Mouse (Mus musculus) intestine, embryonic 16.5 days (tissue): Measurements from ENCODE around the gene 9430097D07Rik. TPM values are rescaled to one million over a fixed set of nuclear protein-coding genes. Genes with fewer than 3 reads are reported as not detected.

Source experiments
- ATAC-seq: fragments of 200-750 bp; cut with Nextera tagmentation; 2 replicates; pipeline ENCODE4 v1.8.0; 2017; ENCODE audit warnings: moderate TSS enrichment, moderate library complexity
- H3K27ac ChIP-seq: fragments of 300-500 bp; sonication (generic); 2 replicates; pipeline ENCODE4 v1.5.1; 2014; ENCODE audit warnings: mild to moderate bottlenecking, low read length
- H3K27me3 ChIP-seq: fragments of 300-500 bp; sonication (generic); replicated peaks from 2 replicates; pipeline ENCODE4 v1.6.1; 2014; ENCODE audit warnings: low read length, control low read depth, mixed read lengths; ENCODE audit not compliant: control insufficient read depth, insufficient read depth
- H3K36me3 ChIP-seq: fragments of 300-500 bp; sonication (generic); 2 replicates; pipeline ENCODE4 v1.6.1; 2014; ENCODE audit warnings: low read length, control low read depth; ENCODE audit not compliant: control insufficient read depth, insufficient read depth
- H3K4me1 ChIP-seq: fragments of 300-500 bp; sonication (generic); 2 replicates; pipeline ENCODE4 v1.6.1; 2014; ENCODE audit warnings: low read length, control low read depth, mixed read lengths; ENCODE audit not compliant: control insufficient read depth, insufficient read depth
- H3K4me2 ChIP-seq: fragments of 300-500 bp; sonication (generic); 2 replicates; pipeline ENCODE4 v1.6.1; 2014; ENCODE audit warnings: low read depth, low read length, control low read depth
- H3K4me3 ChIP-seq: fragments of 300-500 bp; sonication (generic); 2 replicates; pipeline ENCODE4 v1.5.1; 2014; ENCODE audit warnings: mild to moderate bottlenecking, low read length
- H3K9ac ChIP-seq: fragments of 300-500 bp; sonication (generic); 2 replicates; pipeline ENCODE4 v1.6.1; 2014; ENCODE audit warnings: low read depth, low read length
- H3K9me3 ChIP-seq: fragments of 300-500 bp; sonication (generic); 2 replicates; pipeline ENCODE4 v1.6.1; 2016; ENCODE audit warnings: low read length, control low read depth; ENCODE audit not compliant: control insufficient read depth
- WGBS: fragments of 180-500 bp; shearing (Covaris S2); extraction: QIAGEN DNeasy Blood & Tissue Kit; methylation state at CpG from one replicate; pipeline ENCODE4 v1.1.7; 2014; 5-methylcytosine and 5-hydroxymethylcytosine counted together
- polyA plus RNA-seq: library from polyadenylated mRNA; unstranded; fragments of >200 nt; fragmentation: Nextera tagmentation; extraction: Ambion mirVana; gene quantifications from 2 replicates; pipeline ENCODE4 v1.2.1, GENCODE M21; 2015

9430097D07Rik gene
- polyA plus RNA-seq, 1 experiment from 2014 or later, result not detected

DNA sequence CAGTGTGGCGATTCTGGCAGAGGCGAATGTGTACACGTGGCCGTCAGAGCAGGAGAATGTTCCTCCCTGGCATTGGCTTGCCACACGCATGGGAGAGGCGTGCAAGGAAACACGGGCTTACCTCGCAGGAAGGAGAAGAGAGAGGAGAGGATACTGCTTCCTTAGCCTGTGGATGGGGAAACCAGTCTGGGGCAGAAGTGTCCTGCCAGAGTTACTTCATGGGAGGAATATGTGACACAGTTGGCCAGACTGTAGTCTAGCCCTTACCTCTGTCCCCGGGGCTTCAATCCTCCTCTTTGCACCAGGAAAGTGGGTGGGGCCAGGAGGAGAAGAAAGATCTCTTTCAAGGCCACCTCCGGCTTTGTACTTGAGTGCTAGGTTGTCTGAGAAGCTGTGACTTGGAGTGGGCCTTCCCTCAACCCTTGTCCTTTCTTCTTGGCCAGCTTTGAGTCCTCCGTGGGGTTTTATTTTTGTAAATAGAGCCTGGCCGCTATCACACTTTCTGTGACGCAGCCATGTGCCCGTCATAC, 36.0 kb downstream of the 9430097D07Rik start:
- Histone ChIP-seq H3K27me3 (no peaks in the 10 kb centered on the region), H3K36me3 (no peaks in the 10 kb centered on the region), H3K4me1 (peaks cover 63% of the 10 kb centered on the region), H3K4me3 (no peak overlapping the region; the same call in 1 of the 2 replicates), H3K4me2 (peak overlapping the region; percentile 20), H3K9me3 (no peaks in the 10 kb centered on the region), H3K27ac (peak overlapping the region; percentile 29; the same call in 1 of the 2 replicates), H3K9ac (peak overlapping the region; percentile 20; the same call in 1 of the 2 replicates)
- no peak for ATAC-seq
- WGBS, result 64% methylated on average over 14 of the region's 14 CpGs

DNA sequence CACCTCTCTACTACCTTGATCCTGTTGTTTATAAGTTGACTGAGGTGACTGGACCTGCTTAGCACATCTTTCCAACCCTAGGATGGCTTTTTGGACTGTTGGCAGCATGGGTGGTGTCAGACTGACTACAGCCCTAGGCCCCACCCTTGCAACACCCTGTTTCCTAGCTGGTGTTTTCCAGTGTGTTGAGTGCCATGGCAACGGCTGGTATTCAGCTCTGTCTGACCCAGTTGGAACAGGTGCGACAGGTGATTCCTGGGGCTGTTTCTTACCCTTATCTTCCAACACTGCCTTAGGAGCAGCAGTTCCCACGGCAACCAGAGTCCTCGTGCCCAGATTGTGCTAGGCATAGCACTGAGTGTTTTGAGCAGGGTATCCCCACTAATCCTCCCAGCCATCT, 37.0 kb downstream of the 9430097D07Rik start:
- 58% methylated on average over 4 of the region's 4 CpGs for WGBS
- no peak for ATAC-seq
- Histone ChIP-seq H3K4me3 (no peak overlapping the region), H3K9me3 (no peaks in the 10 kb centered on the region), H3K4me1 (peaks cover 71% of the 10 kb centered on the region), H3K9ac (no peak overlapping the region), H3K27ac (no peak overlapping the region), H3K27me3 (no peaks in the 10 kb centered on the region), H3K36me3 (no peaks in the 10 kb centered on the region), H3K4me2 (peak overlapping the region; percentile 11)

DNA sequence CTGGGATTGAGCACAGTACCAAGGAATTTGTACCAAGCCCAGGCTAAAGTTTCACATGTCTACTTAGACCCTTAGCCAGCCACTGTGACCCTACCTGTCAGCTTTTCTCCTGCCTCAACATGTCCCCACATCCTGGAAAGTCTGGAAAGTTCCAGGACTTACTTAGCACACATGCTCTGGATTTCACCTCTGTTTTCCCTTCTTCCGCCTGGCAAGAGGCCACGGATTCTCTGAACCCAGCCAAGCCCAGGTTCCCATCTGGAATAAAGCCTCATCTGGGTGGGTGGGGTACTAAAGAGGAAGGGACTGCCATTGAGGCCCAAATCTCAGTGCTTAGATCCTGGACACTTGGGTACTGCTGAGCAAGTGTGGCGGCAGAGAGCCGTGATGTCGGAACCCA, 37.5 kb downstream of the 9430097D07Rik start:
- peak overlapping the region; percentile 92 for H3K9ac ChIP-seq
- no peaks in the 10 kb centered on the region for H3K27me3 ChIP-seq
- H3K9me3 ChIP-seq, result no peaks in the 10 kb centered on the region
- H3K36me3 ChIP-seq, result no peaks in the 10 kb centered on the region
- WGBS, result 59% methylated on average over 5 of the region's 5 CpGs
- peak overlapping the region; percentile 99; the same call in 1 of the 2 replicates for H3K27ac ChIP-seq
- H3K4me3 ChIP-seq, result peak overlapping the region; percentile 80
- peak overlapping the region; percentile 88 for H3K4me2 ChIP-seq
- no peak for ATAC-seq
- H3K4me1 ChIP-seq, result peaks cover 66% of the 10 kb centered on the region

DNA sequence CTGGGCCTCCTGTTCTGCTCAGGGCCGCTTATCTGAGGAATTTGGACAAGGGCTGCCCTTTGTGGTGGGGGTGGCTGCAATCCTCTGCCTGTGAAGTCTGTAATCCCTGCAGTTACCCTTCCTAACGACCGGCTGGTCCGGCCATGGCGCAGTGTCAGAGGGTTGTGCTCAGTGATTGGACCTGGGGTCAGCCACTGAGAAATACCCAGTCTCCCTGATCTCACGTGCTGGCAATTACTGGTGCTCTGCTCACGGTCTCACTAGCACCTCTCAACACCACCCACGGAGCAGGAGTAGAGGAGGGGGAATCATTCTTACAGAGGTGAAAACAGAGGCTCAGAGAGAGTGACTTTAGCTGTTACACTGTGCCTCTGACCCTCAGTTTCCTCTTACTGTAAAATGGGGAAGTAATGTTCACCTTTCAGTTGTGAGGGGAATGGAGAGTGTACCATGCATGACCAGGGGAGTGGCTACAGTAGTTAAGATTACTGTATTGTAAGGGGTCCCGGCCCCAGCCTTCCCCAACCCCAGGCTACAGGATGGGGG, 38.1 kb downstream of the 9430097D07Rik start:
- Histone ChIP-seq H3K27ac (peak overlapping the region; percentile 99), H3K4me1 (peaks cover 61% of the 10 kb centered on the region), H3K4me3 (peak overlapping the region; percentile 80), H3K36me3 (no peaks in the 10 kb centered on the region), H3K9me3 (no peaks in the 10 kb centered on the region), H3K27me3 (no peaks in the 10 kb centered on the region), H3K4me2 (peak overlapping the region; percentile 88), H3K9ac (peak overlapping the region; percentile 92)
- ATAC-seq, result no peak
- 13% methylated on average over 9 of the region's 9 CpGs for WGBS

DNA sequence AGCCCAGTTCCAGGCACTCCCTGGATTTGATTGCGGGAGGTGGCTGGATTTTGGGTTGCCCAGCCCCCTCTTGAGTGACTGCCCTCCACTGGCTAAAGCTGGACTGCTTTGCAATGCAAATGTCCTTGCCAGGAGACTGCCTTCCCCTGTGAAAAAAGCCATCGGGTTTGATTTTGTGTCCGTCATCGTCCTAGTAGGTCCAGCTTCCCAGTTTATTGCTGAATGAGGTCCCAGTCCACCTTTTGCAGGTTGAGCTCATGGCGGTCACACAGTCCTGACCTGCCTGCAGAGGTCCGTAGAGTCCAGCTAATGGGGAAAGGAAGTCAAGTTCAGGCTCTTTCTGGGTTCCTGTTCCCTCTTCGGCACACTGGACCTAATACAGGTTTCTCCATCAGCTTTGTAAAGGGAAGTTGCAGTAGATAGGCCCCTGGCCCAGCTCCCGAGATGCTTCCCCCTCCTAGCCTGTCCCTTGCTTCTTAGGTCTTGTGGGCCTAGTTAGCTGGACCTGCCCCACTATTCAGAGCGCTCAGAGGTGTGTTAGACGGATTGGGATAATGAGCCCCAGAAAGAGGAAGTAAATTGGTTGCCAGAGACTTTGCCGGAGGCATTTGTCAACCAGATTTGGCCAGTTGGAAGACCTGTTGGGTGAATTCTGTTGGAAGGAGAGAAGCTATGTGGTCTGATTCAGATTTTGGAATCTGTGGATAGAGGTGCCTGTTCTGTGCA, 38.7 kb downstream of the 9430097D07Rik start:
- Histone ChIP-seq H3K4me1 (peaks cover 56% of the 10 kb centered on the region), H3K9ac (peak overlapping the region; percentile 92), H3K27ac (peak overlapping the region; percentile 99), H3K36me3 (no peaks in the 10 kb centered on the region), H3K4me2 (peak overlapping the region; percentile 88), H3K27me3 (no peaks in the 10 kb centered on the region), H3K9me3 (no peaks in the 10 kb centered on the region), H3K4me3 (peak overlapping the region; percentile 80)
- ATAC-seq, result no peak
- WGBS, result 6% methylated on average over 11 of the region's 11 CpGs

DNA sequence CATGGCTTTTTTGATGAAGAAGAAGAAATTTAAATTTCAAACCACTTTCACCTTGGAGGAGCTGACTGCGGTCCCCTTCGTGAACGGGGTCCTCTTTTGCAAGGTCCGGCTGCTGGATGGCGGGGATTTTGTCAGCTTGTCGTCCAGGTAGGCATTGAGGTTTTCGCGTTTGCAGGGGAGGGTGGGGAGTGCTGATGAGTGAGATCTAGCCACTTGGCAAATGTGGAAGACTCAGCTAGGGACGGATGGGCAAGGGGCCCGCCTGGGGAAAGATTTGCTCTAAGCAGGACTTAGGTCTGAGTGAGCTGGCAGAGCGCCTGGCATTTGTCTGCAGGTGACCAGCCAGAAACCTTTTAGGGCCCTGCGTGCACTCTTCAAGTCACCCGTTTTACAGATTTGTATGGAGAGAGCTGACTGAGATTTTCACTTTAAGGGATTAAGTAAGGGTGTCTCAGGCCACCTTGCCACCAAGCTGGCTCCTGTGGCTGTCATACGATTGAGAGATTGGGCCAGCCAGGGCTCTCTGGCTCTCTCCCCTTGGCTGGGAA, 39.3 kb downstream of the 9430097D07Rik start:
- peak overlapping the region; percentile 99 for H3K27ac ChIP-seq
- 1% methylated on average over 14 of the region's 14 CpGs for WGBS
- peak overlapping the region; percentile 80 for H3K4me3 ChIP-seq
- H3K9me3 ChIP-seq, result no peaks in the 10 kb centered on the region
- H3K9ac ChIP-seq, result peak overlapping the region; percentile 92
- H3K27me3 ChIP-seq, result no peaks in the 10 kb centered on the region
- H3K36me3 ChIP-seq, result no peaks in the 10 kb centered on the region
- peaks cover 55% of the 10 kb centered on the region for H3K4me1 ChIP-seq
- no peak for ATAC-seq
- H3K4me2 ChIP-seq, result peak overlapping the region; percentile 88

DNA sequence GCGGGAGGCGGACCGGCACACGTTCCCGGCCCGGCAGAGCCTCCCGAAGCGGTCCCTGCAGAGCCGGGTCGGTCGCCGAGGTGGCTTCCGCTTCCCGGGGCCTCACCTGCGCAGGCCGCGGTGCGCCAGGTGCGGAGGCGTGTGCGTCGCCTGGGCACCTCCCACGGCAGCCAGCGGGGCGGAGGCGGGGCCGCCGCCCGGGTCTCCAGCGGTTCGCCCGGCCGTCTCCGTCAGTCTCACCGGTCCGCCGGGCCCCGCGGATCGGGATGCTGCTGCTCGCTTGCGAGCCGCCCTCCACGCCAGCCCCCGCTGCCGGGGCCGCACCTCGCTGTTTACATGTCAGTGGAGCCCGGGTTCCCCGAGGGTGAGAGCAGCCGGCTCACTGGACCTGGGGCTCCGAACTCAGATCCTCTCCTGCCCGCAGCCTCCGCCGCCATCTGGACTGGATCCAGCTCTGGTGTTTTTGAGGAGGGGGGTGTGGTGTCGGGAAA, 39.9 kb downstream of the 9430097D07Rik start:
- ATAC-seq, result peak; percentile 83
- H3K9ac ChIP-seq, result peak overlapping the region; percentile 92
- peak overlapping the region; percentile 88 for H3K4me2 ChIP-seq
- no peaks in the 10 kb centered on the region for H3K27me3 ChIP-seq
- peaks cover 50% of the 10 kb centered on the region for H3K4me1 ChIP-seq
- peak overlapping the region; percentile 99 for H3K27ac ChIP-seq
- H3K36me3 ChIP-seq, result no peaks in the 10 kb centered on the region
- H3K4me3 ChIP-seq, result peak overlapping the region; percentile 80
- H3K9me3 ChIP-seq, result no peaks in the 10 kb centered on the region
- under 1% methylated on average over 56 of the region's 56 CpGs for WGBS

DNA sequence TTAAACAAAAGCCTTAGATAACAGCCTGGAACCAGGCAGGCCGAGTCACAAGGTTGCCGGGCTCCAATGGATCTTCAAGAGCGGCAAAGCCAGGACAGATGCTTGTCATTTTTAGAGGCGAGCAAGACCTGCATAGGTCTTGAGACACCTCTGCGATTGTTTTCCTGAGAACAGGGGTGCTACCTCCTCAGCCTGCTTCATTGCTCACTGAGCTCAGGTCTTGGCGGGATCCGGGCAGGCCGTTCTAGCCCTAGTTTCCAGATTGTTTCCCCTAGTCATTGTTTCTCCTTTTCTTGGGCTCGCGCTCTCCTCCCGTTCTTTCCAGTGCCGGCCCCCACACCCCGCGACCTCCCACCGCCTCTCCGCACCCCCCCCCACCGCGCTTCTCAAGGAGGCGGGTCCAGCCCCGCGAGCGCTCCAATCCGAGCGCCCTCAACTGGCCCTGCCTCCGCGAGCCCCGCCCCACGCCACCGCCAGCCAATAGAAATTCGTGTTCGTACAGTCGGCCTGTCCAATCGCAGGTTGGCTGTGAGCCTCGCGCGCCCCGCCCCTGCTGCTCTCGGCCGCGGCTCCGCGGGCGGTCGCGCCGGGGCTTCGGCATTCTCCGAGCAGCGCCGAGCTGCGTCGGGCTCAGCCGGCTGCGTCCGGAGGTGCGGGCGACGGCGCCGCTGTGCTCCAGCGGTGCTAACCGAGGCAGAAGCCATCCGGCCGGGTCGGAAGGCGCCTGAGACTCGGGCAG, 40.6 kb downstream of the 9430097D07Rik start, which contains the start of gene Fam102a:
Fam102a (plus strand) TSS at position 600 of the 739 bp plus-strand sequence.
- H3K9ac ChIP-seq, result peak within 1 kb of the TSS; percentile 92
- peaks cover 44% of the 10 kb centered on the region for H3K4me1 ChIP-seq

More for the DNA sequence above, 40.6 kb downstream of the 9430097D07Rik start, which contains the start of gene Fam102a:
- under 1% methylated on average over 66 of the region's 67 CpGs for WGBS
- Histone ChIP-seq H3K9me3 (no peaks in the 10 kb centered on the region), H3K4me3 (peak within 1 kb of the TSS; percentile 80), H3K4me2 (peak within 1 kb of the TSS; percentile 88), H3K27ac (peak within 1 kb of the TSS; percentile 99), H3K27me3 (no peaks in the 10 kb centered on the region), H3K36me3 (no peaks in the 10 kb centered on the region)
- peak; percentile 90 for ATAC-seq
